Mouse (Mus musculus) bone marrow, adult 2 months (tissue): ENCODE measurements around the gene Sprr2b.
"Not testable (repeated sequence)": the region's sequence is repeated elsewhere in the genome, so short reads cannot be mapped to it uniquely, and the experiment has no call there.

Experiments
- CTCF ChIP-seq: fragments of 200-500 bp; IDR thresholded peaks from 2 replicates; pipeline ENCODE4 v1.5.1; 2011; ENCODE audit warnings: low read length, control low read depth; ENCODE audit not compliant: control insufficient read depth, insufficient read depth
- POLR2A ChIP-seq: fragments of 200-500 bp; IDR thresholded peaks from 2 replicates; pipeline ENCODE4 v1.6.1; 2011; ENCODE audit warnings: low read depth, mild to moderate bottlenecking, control low read depth, low read length, borderline replicate concordance; ENCODE audit not compliant: control insufficient read depth

DNA sequence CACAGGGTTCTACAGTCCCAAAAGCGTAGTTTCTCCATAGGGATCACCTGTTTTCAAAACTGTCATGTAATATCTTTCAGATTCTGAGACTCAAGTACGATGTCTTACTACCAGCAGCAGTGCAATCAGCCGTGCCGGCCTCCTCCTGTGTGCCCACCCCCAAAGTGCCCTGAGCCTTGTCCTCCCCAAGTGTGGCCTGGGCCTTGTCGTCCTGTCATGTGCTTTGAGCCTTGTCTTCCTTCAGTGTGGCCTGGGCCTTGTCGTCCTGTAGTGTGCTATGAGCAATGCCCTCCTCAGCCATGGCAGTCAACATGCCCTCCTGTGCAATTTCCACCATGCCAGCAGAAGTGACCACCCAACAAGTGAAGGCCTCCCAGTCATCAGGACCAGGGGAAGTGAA is 27.9 kb upstream of the Sprr2b start:
- TF ChIP-seq CTCF, POLR2A: not testable (repeated sequence)
